Mouse (Mus musculus): Measurements from ENCODE around the gene Psmf1.

Gene Psmf1

GRCm38 (mm10) chr2:151743845-151744244, at the start of gene Psmf1:
TSS of gene Psmf1 (minus strand) at chr2:151744186.
- no peak for DNase-seq (ENCODE audit: low spot score in 2 of 2)

- no peak for DNase-seq (ENCODE audit: low spot score in 2 of 2)
These were observed 47.2 kb upstream of the Psmf1 start for GRCm38 (mm10) chr2:151791156-151791555.

GRCm38 (mm10) chr2:151790169-151790568, 46.2 kb upstream of the Psmf1 start:
- no peak for DNase-seq (ENCODE audit: low spot score in 2 of 2)

GRCm38 (mm10) chr2:151788221-151788977, 44.4 kb upstream of the Psmf1 start:
- DNase-seq (ENCODE audit: low spot score in 2 of 2), result no peak

- no peak for DNase-seq (ENCODE audit: low spot score in 2 of 2)
These were observed 39.5 kb upstream of the Psmf1 start for GRCm38 (mm10) chr2:151783493-151783892.

GRCm38 (mm10) chr2:151777366-151777765, 33.4 kb upstream of the Psmf1 start:
- no peak for DNase-seq (ENCODE audit: low spot score in 2 of 2)

- peak in 1 of 2 experiments; percentile 22 for DNase-seq (ENCODE audit: low spot score in 2 of 2)
These were observed 29.5 kb upstream of the Psmf1 start for GRCm38 (mm10) chr2:151773476-151773875.

- DNase-seq (ENCODE audit: low spot score in 2 of 2), result no peak
These were observed 28.2 kb upstream of the Psmf1 start for GRCm38 (mm10) chr2:151772169-151772568.

GRCm38 (mm10) chr2:151764557-151764956, 20.6 kb upstream of the Psmf1 start:
- DNase-seq (ENCODE audit: low spot score in 2 of 2), result no peak

- no peak for DNase-seq (ENCODE audit: low spot score in 2 of 2)
These were observed 14.9 kb upstream of the Psmf1 start for GRCm38 (mm10) chr2:151758806-151759353.

- DNase-seq (ENCODE audit: low spot score in 2 of 2), result no peak
These were observed 13.5 kb upstream of the Psmf1 start for GRCm38 (mm10) chr2:151757451-151757850.

GRCm38 (mm10) chr2:151756277-151757061, 12.5 kb upstream of the Psmf1 start:
- DNase-seq (ENCODE audit: low spot score in 2 of 2), result no peak

- no peak for DNase-seq (ENCODE audit: low spot score in 2 of 2)
These were observed 7.3 kb upstream of the Psmf1 start for GRCm38 (mm10) chr2:151751330-151751729.

GRCm38 (mm10) chr2:151747847-151748705, 4.1 kb upstream of the Psmf1 start:
- peak; percentile 46 to 68 for DNase-seq (ENCODE audit: low spot score in 2 of 2)

- DNase-seq (ENCODE audit: low spot score in 2 of 2), result no peak
These were observed 921 bp downstream of the Psmf1 start for GRCm38 (mm10) chr2:151742850-151743679.

GRCm38 (mm10) chr2:151742084-151742483, 1.9 kb downstream of the Psmf1 start:
- DNase-seq (ENCODE audit: low spot score in 2 of 2), result no peak

- peak; percentile 77 to 88 for DNase-seq (ENCODE audit: low spot score in 2 of 2)
These were observed 3.1 kb downstream of the Psmf1 start for GRCm38 (mm10) chr2:151740741-151741526.

GRCm38 (mm10) chr2:151739505-151739904, 4.5 kb downstream of the Psmf1 start:
- DNase-seq (ENCODE audit: low spot score in 2 of 2), result no peak

- no peak for DNase-seq (ENCODE audit: low spot score in 2 of 2)
These were observed 4.9 kb downstream of the Psmf1 start for GRCm38 (mm10) chr2:151739081-151739480.

GRCm38 (mm10) chr2:151738460-151738859, 5.5 kb downstream of the Psmf1 start:
- no peak for DNase-seq (ENCODE audit: low spot score in 2 of 2)

Measured in frontal cortex, postnatal 10 days (tissue).